Mouse (Mus musculus): Measurements from ENCODE around the gene A630089N07Rik.
"Not testable (repeated sequence)": the region's sequence is repeated elsewhere in the genome, so short reads cannot be mapped to it uniquely, and the experiment has no call there.

Gene A630089N07Rik

DNA sequence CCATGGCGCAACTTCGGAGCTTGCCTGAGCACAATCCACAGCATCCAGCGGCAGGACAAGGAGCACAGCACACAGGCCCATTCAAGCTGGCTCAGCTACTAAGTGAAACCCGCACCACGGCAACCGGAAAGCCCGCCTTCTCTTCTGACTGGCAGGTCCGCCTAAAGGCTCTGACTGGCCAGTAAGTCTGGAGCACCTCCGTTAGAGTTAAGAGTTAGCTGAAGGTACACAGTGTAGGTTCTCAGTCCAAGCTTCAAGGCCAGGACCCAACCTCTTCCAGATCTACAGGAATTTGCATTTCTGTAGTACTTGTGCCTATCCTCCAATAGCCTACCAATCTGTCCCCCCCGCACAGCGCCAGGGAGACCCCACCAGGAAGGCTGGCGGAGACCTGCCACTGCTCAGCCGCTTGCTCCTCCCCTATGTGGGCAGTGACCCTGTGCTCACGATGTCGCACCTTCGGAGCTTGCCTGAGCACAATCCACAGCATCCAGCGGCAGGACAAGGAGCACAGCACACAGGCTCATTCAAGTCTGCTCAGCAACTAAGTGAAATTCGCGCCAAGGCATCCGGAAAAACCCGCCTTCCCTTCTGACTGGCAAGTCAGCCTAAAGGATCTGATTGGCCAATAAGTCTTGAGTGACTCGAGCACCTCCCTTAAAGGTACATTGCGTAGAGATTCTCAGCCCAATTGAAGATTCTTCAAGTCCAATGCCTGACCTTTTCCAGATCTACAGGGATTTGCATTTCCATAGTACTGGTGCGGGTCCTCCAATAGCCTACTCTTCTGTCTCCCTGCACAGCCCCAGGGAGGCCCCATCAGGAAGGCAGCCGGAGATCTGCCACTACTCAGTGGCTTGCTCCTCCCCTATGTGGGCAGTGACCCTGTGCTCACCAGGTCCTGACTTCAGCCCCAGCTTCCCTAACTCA, at the start of gene A630089N07Rik:
TSS of gene A630089N07Rik (minus strand) at position 562 of the 930 bp plus-strand sequence.
- DNase-seq: peak; percentile 88

DNA sequence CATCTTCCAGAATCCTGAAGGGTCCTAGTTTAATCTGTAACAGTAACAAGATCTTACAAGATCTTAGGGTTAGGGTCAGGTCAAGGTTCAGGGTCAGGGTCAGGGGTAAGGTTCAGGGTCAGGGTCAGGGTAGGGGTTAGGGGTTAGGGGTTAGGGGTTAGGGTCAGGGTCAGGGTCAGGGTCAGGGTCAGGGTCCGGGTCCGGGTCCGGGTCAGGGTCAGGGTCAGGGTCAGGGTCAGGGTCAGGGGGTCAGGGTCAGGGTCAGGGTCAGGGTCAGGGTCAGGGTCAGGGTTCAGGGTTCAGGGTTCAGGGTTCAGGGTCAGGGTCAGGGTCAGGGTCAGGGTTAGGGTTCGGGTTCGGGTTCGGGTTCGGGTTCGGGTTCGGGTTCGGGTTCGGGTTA, 24.9 kb upstream of the A630089N07Rik start:
- DNase-seq: no peak

DNA sequence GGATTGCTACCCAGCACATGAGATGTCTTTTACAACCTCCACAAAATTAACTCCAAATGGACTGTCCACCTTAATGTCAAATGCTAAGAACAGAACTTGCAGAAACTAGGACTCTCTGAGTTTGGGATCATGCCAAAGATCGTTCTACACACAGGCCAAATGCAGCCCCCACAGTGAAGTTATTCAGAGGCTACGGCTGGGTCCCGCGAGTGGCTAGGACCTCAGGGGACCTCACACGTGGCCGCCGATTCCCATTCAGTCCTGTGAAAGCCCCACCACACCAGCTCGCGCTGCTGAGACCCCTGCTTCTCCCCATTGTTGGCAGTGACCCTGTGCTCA, 731 bp downstream of the A630089N07Rik start:
- not testable (repeated sequence) for DNase-seq

DNA sequence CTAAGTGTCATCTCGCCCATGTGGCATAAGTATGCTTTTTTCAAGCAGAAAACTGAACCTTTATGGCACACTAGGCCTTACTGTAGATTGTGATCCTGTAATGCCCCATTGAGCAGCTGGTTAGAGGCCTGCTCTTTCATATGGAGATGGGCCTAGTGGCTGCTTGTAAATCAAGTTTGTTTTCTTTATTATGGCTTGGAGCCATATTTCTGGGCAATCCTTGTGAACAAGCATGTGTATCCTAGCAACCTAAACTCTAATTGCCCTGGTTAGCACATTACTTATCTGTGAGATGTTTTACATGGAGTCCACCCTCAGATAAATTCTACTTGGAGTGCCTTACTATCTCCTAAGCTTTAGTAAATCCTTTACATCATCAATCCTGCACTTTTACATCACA, 1.1 kb downstream of the A630089N07Rik start:
- not testable (repeated sequence) for DNase-seq

DNA sequence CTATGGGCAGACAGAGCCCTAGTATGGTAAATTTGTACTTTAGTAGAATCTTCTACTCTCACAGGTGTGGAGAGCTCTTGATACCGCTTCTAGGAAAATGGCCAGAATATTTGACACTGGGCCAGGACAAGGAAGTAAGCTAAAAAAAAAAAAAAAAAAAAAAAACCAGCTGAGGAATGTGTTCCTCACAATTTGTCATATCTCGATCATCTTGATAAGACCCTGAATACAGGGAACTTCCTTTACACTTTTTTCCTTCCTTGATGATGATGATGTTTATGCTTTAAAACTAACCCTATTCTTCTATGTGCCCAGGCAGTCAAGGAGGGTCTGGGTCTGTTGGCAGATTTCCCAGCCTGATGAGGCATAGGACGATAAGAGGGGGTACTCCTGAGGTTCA, 2.9 kb downstream of the A630089N07Rik start:
- DNase-seq: not testable (repeated sequence)

DNA sequence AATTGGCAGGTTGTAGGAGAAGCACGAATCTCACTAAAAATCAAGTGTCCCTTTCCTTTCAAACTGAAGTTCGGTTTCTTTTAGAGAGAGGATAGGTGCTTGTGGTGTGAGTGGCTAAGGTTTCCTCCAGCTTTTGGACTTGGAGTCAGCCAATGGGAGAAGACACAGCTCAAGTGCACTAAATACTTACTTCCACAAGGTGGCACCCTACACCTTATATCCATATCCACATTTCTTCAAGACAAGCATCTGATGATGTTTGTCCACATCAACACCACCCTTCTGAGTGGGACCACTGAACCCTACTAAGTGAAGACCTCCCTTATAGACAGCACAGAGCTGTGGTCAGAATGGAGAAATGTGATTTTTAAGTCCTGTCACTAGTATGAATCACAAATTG, 40.6 kb downstream of the A630089N07Rik start:
- DNase-seq: peak; percentile 20

DNA sequence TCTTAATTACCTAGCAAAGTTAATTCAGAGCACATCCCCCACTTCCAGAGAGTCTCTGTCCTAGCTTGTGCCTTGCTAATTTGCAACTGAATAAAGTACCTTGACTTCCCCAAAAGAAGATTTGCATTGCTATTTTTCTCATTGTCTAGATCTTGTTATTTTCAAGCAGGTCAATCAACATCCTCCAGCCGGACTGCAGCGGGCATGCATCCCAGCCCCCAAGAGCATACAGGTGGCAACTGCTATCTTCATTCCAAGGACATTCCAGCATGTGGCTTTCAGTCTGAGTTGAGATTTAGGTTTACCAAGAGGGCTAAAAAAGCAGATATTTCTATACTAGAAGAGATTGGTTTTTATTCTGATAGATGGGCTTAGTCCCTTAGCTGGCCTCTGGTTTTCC, 47.3 kb downstream of the A630089N07Rik start:
- not testable (repeated sequence) for DNase-seq

DNA sequence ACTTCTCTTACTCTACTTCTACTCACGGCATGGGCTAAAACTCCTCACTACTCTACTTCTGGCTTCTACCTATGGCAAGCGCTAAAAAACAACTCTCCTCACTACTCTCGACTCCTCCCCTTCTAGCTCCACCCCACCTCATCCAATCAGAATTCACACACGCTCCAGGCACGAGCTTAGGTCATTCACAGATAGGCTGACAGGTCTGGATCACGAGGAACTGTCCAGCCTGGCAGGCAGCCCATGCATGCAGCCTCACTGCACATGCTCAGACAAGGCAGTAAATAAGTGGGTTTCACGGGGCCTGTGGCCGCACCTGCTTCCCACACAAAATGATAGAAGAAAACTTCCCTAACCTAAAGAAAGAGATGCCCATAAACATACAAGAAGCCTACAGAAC, 56.1 kb downstream of the A630089N07Rik start:
- DNase-seq: not testable (repeated sequence)

DNA sequence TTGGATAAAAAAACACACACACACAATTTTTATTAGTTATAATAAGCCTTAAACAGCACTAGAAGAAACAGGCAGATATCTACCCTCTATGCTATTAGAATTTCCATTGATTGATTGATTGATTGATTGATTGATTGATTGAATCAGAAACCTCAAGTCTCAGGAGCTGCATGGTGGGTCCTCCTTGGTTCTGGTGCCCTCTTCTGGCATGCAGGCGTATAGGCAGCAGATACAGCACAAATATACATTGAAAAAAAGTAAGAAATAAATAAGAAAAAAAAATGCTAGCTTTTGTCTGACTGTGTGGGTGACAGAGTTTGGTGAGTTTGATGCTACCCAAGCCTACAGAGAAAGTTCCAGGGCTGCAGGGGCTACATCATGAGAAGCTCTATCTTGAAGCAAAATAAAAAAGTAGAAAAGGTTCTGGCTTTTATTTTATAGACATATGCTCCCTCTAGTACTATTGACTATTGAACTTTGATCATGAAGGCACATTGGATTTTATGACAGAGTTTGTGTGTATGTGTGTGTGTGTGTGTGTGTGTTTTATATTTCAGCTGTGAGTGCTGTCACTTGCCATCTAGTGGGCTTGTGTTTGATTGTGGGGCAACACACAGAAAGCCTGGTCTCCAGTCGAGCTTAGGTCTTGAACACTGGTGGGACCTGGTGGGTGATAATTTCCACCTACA, 59.4 kb downstream of the A630089N07Rik start:
- no peak for DNase-seq

DNA sequence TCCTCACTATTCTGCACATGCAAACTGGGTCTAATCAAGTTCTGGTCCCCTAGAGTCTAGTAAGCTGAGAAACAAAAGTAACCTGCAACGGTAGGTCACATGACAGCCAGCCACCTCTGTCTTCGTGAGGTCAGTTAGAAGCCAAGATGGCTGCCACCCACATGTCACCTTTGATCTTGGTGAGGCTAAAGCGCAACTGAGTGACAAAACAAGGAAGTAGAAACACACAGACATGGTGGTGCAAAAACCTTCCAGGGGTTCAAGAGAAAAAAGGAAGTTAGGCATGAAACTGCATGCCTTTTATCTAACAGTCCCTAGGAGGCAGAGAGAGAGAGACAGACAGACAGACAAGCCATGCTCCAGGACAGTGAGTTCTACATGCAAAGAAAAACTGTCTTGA, 60.2 kb downstream of the A630089N07Rik start:
- no peak for DNase-seq

DNA sequence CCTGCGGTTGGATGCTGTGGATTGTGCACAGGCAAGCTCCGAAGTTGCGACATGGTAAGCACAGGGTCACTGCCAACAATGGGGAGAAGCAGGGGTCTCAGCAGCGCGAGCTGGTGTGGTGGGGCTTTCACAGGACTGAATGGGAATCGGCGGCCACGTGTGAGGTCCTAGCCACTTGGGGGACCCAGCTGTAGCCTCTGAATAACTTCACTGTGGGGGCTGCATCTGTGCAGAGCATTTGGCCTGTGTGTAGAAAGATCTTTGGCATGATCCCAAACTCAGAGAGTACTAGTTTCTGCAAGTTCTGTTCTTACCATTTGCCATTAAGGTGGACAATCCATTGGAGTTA, 84.9 kb downstream of the A630089N07Rik start:
- not testable (repeated sequence) for DNase-seq

DNA sequence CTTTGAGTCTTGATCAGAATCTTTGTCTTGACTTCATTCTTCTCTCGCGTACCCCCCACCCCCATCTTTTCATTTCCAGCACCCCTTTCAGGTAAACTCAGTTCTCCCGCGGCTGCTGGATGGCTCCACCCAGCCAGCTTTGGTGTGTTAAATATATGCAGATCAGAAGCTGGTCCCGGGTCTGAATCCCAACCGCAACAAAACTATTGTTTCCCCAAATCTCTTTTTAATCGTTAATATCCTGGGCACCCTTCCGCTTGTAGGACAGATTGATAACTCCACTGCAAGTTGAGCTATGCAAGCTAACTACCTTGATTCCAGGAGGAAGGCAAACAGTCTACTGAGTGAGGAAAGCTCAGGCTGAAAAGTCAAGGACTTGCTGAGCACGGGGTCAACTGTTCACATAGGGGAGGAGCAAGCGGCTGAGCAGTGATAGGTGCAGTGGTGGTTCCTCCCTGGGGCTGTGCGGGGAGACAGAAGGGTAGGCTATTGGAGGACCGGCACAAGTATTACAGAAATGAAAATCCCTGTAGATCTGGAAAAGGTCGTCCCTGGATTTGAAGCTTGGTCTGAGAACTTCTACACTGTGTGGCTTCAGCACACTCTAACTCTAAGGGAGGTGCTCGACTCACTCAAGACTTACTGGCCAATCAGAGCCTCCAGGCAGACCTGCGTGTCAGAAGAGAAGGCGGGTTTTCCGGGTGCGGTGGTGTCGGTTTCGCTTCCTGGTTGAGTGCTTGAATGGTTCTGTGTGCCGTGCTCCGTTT, 85.5 kb downstream of the A630089N07Rik start, which contains the start of gene B230307C23Rik:
TSS of gene B230307C23Rik (plus strand) at position 700 of the 767 bp plus-strand sequence.
- DNase-seq: peak; percentile 92

DNA sequence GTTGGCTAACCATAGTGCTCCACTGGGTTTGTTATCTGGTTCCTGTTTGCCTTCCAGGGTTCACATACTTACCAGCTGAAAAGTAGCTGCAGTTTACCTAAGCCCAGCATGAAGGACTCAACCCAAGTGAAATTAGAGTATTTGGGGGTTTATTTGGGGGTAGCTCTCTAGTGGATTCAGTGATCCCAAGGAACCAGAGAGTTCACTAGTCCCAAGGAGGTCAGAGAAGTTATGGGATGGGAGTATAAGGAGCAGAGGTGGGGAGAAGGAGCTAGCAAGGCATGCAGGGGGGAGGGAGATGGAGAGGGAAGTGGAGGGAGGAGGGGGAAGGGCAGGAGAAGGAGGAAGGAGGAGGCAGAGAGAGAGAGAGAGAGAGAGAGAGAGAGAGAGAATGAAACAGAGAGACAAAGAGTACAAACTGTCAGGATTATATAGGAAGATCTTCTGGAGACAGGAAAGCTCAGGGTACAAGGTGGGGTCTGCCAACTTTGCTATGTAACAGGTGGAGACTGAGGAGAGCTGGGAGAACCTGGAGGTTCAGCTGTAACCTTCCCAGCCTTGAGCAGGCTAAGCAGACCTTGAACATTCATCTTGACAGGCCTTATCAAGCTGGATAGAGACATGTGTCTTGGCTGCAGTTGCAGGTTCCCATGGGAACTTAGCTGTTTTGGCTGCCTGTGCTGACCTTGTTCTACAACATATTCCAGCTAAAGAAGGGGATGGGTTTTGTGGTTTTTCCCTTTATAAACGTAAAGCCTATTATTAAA, 86.2 kb downstream of the A630089N07Rik start:
- DNase-seq: peak; percentile 13

DNA sequence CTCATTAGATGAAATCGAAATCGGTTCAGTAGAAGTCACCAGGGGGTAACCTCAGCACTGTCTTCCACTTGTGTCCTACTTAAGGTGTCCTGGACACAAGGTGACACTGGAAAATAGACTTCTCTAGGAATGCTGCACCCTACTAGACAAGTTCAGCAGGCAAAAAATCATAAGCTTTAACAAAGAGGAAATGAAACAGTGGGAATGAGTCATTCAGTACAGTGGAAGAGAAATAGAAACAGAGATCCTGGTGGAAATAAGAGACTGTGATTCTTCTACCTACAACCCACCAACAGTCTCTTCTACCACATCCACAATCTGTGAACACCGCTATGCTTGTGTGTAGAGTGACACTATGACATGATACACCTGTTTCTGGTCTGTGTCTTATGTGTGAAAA, 89.8 kb downstream of the A630089N07Rik start:
- DNase-seq: not testable (repeated sequence)

DNA sequence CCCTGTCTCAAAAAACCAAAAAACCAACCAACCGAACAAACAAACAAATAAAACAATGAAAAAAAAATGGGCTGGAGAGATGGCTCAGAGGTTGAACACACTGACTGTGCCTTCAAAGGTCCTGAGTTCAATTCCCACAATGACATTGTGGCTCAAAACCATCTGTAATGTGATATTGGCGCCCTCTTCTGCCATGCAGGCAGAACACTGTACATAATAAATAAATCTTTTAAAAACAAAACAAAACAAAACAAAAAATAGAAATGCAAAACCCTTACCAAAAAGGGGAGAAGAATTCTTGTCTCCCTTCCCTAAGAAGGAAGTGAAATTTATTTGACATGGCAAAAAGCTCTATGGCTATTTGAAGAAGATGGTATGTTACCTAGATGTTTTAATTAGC, 90.7 kb downstream of the A630089N07Rik start:
- no peak for DNase-seq

DNA sequence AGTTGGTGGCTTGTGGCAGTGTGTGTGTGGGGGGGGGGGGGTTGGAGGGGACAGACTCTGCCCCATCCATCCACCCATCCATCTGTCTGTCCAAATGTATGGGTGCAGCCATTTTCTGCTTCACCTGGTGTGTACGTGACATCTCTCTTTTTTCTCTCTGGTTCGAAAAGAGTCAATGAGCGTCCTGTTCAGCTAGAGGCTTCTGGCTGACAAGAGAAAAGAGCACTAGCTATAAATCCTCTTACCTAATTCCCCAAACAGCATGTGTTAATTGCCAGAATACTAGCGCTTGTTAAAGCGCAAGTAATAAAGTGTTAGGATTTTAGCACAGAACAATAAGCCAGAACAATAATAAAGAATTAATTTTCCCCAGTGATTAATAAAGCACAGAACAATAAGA, 97.7 kb downstream of the A630089N07Rik start:
- DNase-seq: no peak

DNA sequence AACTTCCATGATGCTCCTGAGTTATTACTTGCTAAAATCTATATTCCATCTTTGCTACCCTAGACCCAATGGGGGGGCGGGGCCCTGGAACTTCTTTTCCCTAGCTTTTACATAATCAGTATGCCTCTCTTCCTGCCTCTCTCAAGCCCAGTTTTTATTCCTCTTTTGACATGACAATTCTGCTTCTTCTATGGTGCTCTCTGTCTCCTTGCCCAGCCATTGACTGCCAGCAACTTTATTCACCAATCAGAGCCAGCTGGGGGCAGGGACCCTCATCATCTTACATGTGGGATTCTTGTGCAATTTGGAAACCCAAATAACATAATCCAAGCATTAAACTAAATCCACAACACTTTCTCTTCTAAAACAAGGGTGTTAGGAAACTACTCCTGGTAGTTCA, 100.9 kb downstream of the A630089N07Rik start:
- DNase-seq: no peak

DNA sequence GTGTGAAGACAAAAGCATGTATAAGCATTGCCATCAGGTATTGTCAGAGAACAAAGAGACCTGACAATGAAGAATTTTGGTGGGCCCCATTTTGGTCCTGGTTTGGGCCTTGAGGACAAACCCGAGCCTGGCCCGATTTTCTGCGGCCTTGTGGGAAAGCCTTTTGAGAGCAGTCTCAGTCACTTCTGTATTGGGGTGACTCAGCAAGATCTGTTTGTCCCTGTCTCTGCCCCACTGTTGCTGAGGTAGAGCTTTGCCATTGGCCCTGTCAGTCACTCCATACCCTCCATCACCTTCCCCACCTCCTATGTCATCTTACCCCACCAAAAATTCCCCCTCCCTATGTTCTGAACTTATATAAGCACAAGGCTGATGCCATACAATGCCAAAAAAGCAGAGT, 104.5 kb downstream of the A630089N07Rik start:
- no peak for DNase-seq

DNA sequence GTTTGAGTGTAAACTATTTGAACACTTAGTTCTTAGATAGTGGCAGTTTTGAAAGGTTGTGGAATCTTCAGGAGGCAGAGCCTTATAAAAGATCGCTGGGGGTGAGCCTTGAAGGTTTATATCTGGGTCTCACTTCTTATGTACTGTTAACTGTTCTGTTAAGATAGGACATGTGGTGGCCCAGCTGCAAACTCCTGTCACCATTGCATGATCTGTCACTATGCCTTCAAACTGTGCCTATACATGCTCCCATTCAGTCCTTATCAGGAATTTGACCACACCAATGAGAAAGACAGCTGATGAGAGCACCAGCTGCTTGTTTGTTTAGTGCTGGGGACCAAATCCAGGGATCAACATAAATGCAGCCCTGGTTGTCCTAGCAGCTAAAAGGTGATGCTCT, 105.0 kb downstream of the A630089N07Rik start:
- DNase-seq: no peak

DNA sequence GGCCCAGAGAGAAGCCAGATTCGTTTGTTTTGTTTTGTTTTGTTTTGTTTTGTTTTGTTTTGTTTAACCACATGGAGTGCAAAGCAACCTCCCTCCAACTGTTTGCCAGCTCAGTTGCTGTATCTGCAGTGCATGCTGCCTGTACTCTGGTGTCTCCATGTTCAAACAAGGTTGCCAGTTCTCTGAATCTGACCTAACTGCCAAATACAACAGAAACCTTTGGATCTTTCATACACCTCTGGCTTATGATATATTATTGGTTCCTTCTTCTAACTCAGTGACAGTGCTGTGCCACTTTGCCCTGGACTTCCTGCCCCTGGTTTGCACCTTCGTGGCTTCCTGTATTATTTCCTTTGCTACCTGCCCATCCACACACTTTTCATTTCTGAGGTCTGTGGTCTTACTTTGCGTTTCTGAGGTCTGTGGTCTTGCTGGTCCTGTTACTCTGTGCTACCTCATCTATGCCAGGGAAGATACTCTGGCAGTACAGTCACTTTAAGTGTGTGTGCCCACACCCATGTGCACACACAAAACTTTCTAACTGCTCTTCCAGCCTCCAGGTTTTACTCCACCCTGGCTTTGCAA, 118.2 kb downstream of the A630089N07Rik start:
- DNase-seq: no peak

DNA sequence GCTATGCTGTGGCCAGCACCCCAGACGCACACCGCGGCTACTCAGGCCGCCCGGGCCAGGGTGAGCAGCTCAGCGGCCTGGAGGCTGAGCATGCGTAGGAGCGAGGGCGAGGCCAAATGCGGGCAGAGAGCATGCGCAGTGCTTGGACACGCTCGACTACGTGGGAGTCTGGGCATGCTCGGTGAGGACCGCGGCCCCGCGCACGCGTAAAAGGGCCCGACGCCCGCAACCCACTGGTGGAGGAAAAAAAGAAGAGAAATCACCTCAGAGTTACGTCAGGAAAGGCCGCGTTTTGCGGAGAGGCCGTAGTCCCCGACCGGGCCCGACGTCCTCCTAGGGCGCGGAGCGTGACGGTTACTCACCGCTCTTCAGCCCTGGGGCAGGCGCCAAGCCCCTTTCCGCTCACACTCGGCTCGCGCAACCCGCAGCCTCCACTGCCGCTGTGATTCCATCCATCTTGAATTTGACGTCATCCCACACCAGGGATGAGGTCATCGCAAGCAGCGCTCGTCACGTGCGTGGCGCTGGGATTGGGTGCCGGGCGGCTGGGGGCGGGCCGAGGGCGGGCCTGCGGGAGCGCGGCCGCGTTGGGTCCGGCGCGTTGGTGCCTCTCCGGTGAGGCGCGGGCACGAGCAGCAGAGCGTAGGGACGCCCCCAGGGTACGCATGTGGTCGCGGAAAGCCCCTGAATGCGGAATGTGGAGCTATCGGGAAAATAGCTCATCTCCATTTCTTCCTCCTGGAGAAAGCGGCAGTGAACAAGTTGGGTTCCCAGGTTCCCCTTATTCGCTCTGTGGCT, 119.9 kb downstream of the A630089N07Rik start, which contains the start of the genes C2cd2 and Zbtb21:
TSS of gene C2cd2 (minus strand) at position 448 of the 798 bp plus-strand sequence.
TSS of gene Zbtb21 (minus strand) at position 472 of the 798 bp plus-strand sequence.
- DNase-seq: peak; percentile 97

Measured in kidney, adult 11 months (tissue).